ENCODE assay signal across 26 mouse cellular contexts in the genomic region with DNA sequence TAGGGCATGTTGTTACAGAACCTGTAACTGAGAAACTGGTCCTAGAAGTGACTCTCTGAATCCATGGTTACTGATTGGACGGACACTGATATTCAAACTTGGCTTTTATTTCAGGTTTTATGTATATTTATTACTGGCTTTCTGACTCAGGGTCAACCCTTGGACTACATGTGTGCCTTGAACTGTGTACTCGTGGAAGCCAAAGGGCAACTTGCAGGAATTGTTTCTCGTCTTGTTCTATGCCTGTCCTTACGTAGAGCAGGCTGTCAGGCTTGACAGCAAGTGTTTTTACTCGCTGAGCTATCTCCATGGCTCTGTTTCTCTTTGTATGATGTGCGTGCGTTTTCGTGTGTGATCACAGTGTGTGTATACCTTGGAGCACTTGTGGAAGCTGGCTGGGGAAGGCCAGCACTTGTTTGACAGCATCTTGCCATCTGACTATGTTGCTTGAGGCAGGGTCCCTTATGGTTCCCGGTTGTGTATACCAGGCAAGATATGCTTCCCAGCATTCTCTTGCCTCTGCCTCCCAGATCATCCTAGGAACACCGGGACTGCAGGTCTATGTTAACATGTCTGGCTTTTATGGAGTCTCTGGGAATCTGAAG. TPM values are rescaled to one million over a fixed set of nuclear protein-coding genes. Genes with fewer than 3 reads are reported as not detected.
DNase-seq lines count a peak whose midpoint lies in the region; ATAC-seq and TF ChIP-seq lines count a peak whose summit lies in the region.
"Had no signal": no experiment of that assay in that cellular context is flagged by ENCODE, and none has a peak within 500 bp of the region (broad histone marks: within the 10 kb centered on the region; RNA-seq: fewer than 3 reads in every experiment).

No protein-coding gene starts in this region.

- H3K27ac ChIP-seq in kidney, adult 2 months (ENCODE audit: insufficient read depth, low read depth, low read length): peak overlapping the region; percentile 88
- no peak overlapping the region for H3K27ac ChIP-seq in kidney, embryonic 14.5 days (ENCODE audit: low read depth, low read length)
- peak overlapping the region; percentile 24; the same call in 1 of the 2 replicates for H3K27ac ChIP-seq in lung, embryonic 14.5 days (ENCODE audit: low read depth)
- no peak overlapping the region for H3K27ac ChIP-seq in lung, postnatal 0 days (ENCODE audit: low read length)
- H3K27ac ChIP-seq: embryonic facial prominence, embryonic 10.5 days; forebrain, embryonic 15.5 days; hindbrain, postnatal 0 days; limb, embryonic 15.5 days; midbrain, embryonic 15.5 days; neural tube, embryonic 13.5 days had no signal

- WGBS in kidney, adult 2 months: 57% methylated on average over 10 of the region's 10 CpGs
- WGBS in kidney, embryonic 14.5 days: 73% methylated on average over 10 of the region's 10 CpGs
- WGBS in lung, embryonic 14.5 days: 52% methylated on average over 10 of the region's 10 CpGs
- WGBS in lung, postnatal 0 days: 48% methylated on average over 10 of the region's 10 CpGs

- H3K27me3 ChIP-seq in kidney, adult 2 months (replicated peaks; ENCODE audit: control insufficient read depth, insufficient read depth, low read length): no peaks in the 10 kb centered on the region
- no peaks in the 10 kb centered on the region for H3K27me3 ChIP-seq in kidney, embryonic 14.5 days (ENCODE audit: control insufficient read depth, insufficient read depth, low read length)
- H3K27me3 ChIP-seq in lung, embryonic 14.5 days (ENCODE audit: insufficient read depth, low read length): no peaks in the 10 kb centered on the region
- H3K27me3 ChIP-seq in lung, postnatal 0 days (replicated peaks; ENCODE audit: insufficient read depth, low read length): no peaks in the 10 kb centered on the region
- H3K27me3 ChIP-seq: forebrain, embryonic 15.5 days; heart, embryonic 12.5 days; limb, embryonic 15.5 days; midbrain, embryonic 15.5 days; neural tube, embryonic 13.5 days had no signal

- H3K4me1 ChIP-seq in kidney, adult 2 months (ENCODE audit: control insufficient read depth, insufficient read depth, low read length): peaks cover 18% of the 10 kb centered on the region; the same call in 1 of the 2 replicates
- no peaks in the 10 kb centered on the region for H3K4me1 ChIP-seq in kidney, embryonic 14.5 days (ENCODE audit: control insufficient read depth, insufficient read depth, low read length)
- 0 out of 2 replicates have a peak, but pooled peaks cover 3% of the 10 kb centered on the region for H3K4me1 ChIP-seq in lung, embryonic 14.5 days (ENCODE audit: insufficient read depth)
- H3K4me1 ChIP-seq in lung, postnatal 0 days (ENCODE audit: insufficient read depth, low read depth, low read length): no peaks in the 10 kb centered on the region

- no peak for ATAC-seq in kidney, embryonic 14.5 days (ENCODE audit: low FRiP score, low TSS enrichment)
- ATAC-seq in lung, embryonic 14.5 days (ENCODE audit: insufficient read depth): no peak
- no peak for ATAC-seq in lung, postnatal 0 days
- ATAC-seq in CD4-positive, CD25-positive, alpha-beta regulatory T cell, adult 4 months: no peak
- ATAC-seq: activated CD4-positive, CD25-positive, alpha-beta regulatory T cell, adult 4 months; forebrain, embryonic 15.5 days; hindbrain, postnatal 0 days; midbrain, embryonic 15.5 days had no signal

- H3K4me3 ChIP-seq in kidney, adult 2 months (ENCODE audit: insufficient read depth, low read depth, low read length): no peak overlapping the region
- no peak overlapping the region for H3K4me3 ChIP-seq in kidney, embryonic 14.5 days (ENCODE audit: low read length)
- no peak overlapping the region for H3K4me3 ChIP-seq in lung, embryonic 14.5 days (ENCODE audit: low read depth, low read length)
- H3K4me3 ChIP-seq in lung, postnatal 0 days (ENCODE audit: low read depth, low read length): no peak overlapping the region
- H3K4me3 ChIP-seq: embryonic facial prominence, embryonic 10.5 days; forebrain, embryonic 15.5 days; heart, embryonic 12.5 days; limb, embryonic 15.5 days; midbrain, embryonic 15.5 days; myocyte; neural tube, embryonic 13.5 days had no signal

- H3K9me3 ChIP-seq in kidney, embryonic 14.5 days (ENCODE audit: control insufficient read depth, low read length): no peaks in the 10 kb centered on the region
- H3K9me3 ChIP-seq in lung, embryonic 14.5 days (ENCODE audit: low read depth, low read length): no peaks in the 10 kb centered on the region
- H3K9me3 ChIP-seq in lung, postnatal 0 days (ENCODE audit: low read length): no peaks in the 10 kb centered on the region
- H3K9me3 ChIP-seq: embryonic facial prominence, embryonic 10.5 days; forebrain, embryonic 15.5 days; heart, embryonic 12.5 days; limb, embryonic 15.5 days; midbrain, embryonic 15.5 days; neural tube, embryonic 13.5 days had no signal

- TF ChIP-seq EP300 in lung, postnatal 0 days (IDR thresholded peaks at IDR 0.05): no peak

- H3K4me2 ChIP-seq in kidney, embryonic 14.5 days (replicated peaks; ENCODE audit: low read depth, low read length): no peak overlapping the region
- no peak overlapping the region for H3K4me2 ChIP-seq in lung, embryonic 14.5 days
- no peak overlapping the region for H3K4me2 ChIP-seq in lung, postnatal 0 days (replicated peaks; ENCODE audit: low read depth, low read length)
- H3K4me2 ChIP-seq: forebrain, embryonic 15.5 days; heart, embryonic 12.5 days; limb, embryonic 15.5 days; midbrain, embryonic 15.5 days; neural tube, embryonic 13.5 days had no signal

- H3K36me3 ChIP-seq in kidney, adult 2 months (ENCODE audit: control insufficient read depth, insufficient read depth, low read length): no peaks in the 10 kb centered on the region
- no peaks in the 10 kb centered on the region for H3K36me3 ChIP-seq in kidney, embryonic 14.5 days (ENCODE audit: control insufficient read depth, insufficient read depth, low read length)
- no peaks in the 10 kb centered on the region for H3K36me3 ChIP-seq in lung, embryonic 14.5 days (ENCODE audit: insufficient read depth)
- H3K36me3 ChIP-seq in lung, postnatal 0 days (ENCODE audit: insufficient read depth, low read length): no peaks in the 10 kb centered on the region
- H3K36me3 ChIP-seq: embryonic facial prominence, embryonic 10.5 days; forebrain, embryonic 15.5 days; heart, embryonic 12.5 days; limb, embryonic 15.5 days; midbrain, embryonic 15.5 days; neural tube, embryonic 13.5 days had no signal

- DNase-seq in kidney, adult 2 months: peak; percentile 77
- DNase-seq in lung, embryonic 14.5 days: no peak
- no peak for DNase-seq in lung, postnatal 0 days (ENCODE audit: low spot score)
- DNase-seq in kidney, postnatal 36 days: peak; percentile 53
- no peak for DNase-seq in thymus, postnatal 25 days
- DNase-seq: adrenal gland, adult 8-10 months; cerebellum, adult 11-12 months; gastrocnemius, postnatal 10 days; heart, adult 18-20 months; heart, postnatal 10 days; layer of hippocampus, adult 9-11 months; lung, postnatal 4 days; right cerebral cortex, postnatal 4 days; thymus, adult 2 months had no signal

- H3K9ac ChIP-seq in kidney, embryonic 14.5 days (ENCODE audit: low read depth, low read length): no peak overlapping the region
- H3K9ac ChIP-seq in lung, embryonic 14.5 days: no peak overlapping the region
- H3K9ac ChIP-seq in lung, postnatal 0 days (replicated peaks; ENCODE audit: low read depth): no peak overlapping the region
- H3K9ac ChIP-seq: forebrain, embryonic 15.5 days; heart, embryonic 12.5 days; limb, embryonic 15.5 days; midbrain, embryonic 15.5 days; neural tube, embryonic 13.5 days had no signal

- TF ChIP-seq CTCF in kidney, adult 2 months (conservative IDR thresholded peaks at IDR 0.05; ENCODE audit: insufficient read depth, insufficient read length, low read depth, low read length): no peak
- TF ChIP-seq CTCF in lung, embryonic 14.5 days (IDR thresholded peaks at IDR 0.05; ENCODE audit: low read depth): no peak
- TF ChIP-seq CTCF in lung, postnatal 0 days (IDR thresholded peaks at IDR 0.05): no peak

- no peak for TF ChIP-seq POLR2A in kidney, adult 2 months (IDR thresholded peaks at IDR 0.05; ENCODE audit: low read depth, low read length)

RNA-seq across cellular contexts. Expression of a gene that starts 3.5 kb away (rescaled TPM):
- polyA plus RNA-seq in kidney, adult 2 months (2012; rRNA removed): 83.0 and 90.5 TPM in 2 replicates
- polyA plus RNA-seq in kidney, embryonic 14.5 days (2014; fragmentation: Nextera tagmentation; extraction: Ambion mirVana): 24.0 and 35.6 TPM in 2 replicates
- 33.5 and 33.7 TPM in 2 replicates for polyA plus RNA-seq in lung, embryonic 14.5 days (2014; fragmentation: Nextera tagmentation; extraction: Ambion mirVana)
- polyA plus RNA-seq in lung, postnatal 0 days (2015; fragmentation: Nextera tagmentation; extraction: Ambion mirVana): 31.6 and 35.4 TPM in 2 replicates
- 10 to 100 TPM; 29.5 to 34.3 TPM for polyA plus RNA-seq in CD4-positive, CD25-positive, alpha-beta regulatory T cell, adult 4 months (2017; shearing (Covaris generic))

RNA-seq across cellular contexts. Expression of a gene that starts 32.8 kb away (rescaled TPM):
- 24.9 and 26.5 TPM in 2 replicates for polyA plus RNA-seq in kidney, adult 2 months (2012; rRNA removed)
- polyA plus RNA-seq in kidney, embryonic 14.5 days (2014; fragmentation: Nextera tagmentation; extraction: Ambion mirVana): 26.5 and 38.3 TPM in 2 replicates
- 31.2 and 34.4 TPM in 2 replicates for polyA plus RNA-seq in lung, embryonic 14.5 days (2014; fragmentation: Nextera tagmentation; extraction: Ambion mirVana)
- polyA plus RNA-seq in lung, postnatal 0 days (2015; fragmentation: Nextera tagmentation; extraction: Ambion mirVana): 37.7 and 41.9 TPM in 2 replicates
- polyA plus RNA-seq in CD4-positive, CD25-positive, alpha-beta regulatory T cell, adult 4 months (2017; shearing (Covaris generic)): 10 to 100 TPM; 16.4 to 19.2 TPM

RNA-seq across cellular contexts. Expression of a gene that starts 56.1 kb away (rescaled TPM):
- 0.04 TPM in 1 of 2 replicates, not detected in the other for polyA plus RNA-seq in kidney, adult 2 months (2012; rRNA removed)
- not detected in 2 replicates for polyA plus RNA-seq in kidney, embryonic 14.5 days (2014; fragmentation: Nextera tagmentation; extraction: Ambion mirVana)
- not detected in 2 replicates for polyA plus RNA-seq in lung, embryonic 14.5 days (2014; fragmentation: Nextera tagmentation; extraction: Ambion mirVana)
- 0.11 and 0.43 TPM in 2 replicates for polyA plus RNA-seq in lung, postnatal 0 days (2015; fragmentation: Nextera tagmentation; extraction: Ambion mirVana)
- under 1 TPM; 0.16 to 0.23 TPM for polyA plus RNA-seq in CD4-positive, CD25-positive, alpha-beta regulatory T cell, adult 4 months (2017; shearing (Covaris generic))
- polyA plus RNA-seq: activated CD4-positive, CD25-positive, alpha-beta regulatory T cell, adult 4 months; embryonic facial prominence, embryonic 10.5 days; forebrain, embryonic 15.5 days; heart, embryonic 12.5 days; hindbrain, embryonic 11.5 days; hindbrain, postnatal 0 days; limb, embryonic 15.5 days; midbrain, embryonic 15.5 days; myocyte; neural tube, embryonic 13.5 days had no signal

Comparison
In these comparisons a context has a peak if more than half of its experiments do, and no peak if none do; other contexts are left out.
1. H3K27ac ChIP-seq: peak in kidney, adult 2 months (single experiment) and lung, embryonic 14.5 days (single experiment); none in kidney, embryonic 14.5 days (single experiment) and lung, postnatal 0 days (single experiment).
2. DNase-seq: peak in kidney, adult 2 months (single experiment) and kidney, postnatal 36 days (2 of 2); none in lung, embryonic 14.5 days (single experiment), lung, postnatal 0 days (single experiment) and thymus, postnatal 25 days (single experiment).